Mouse (Mus musculus): ENCODE measurements around the gene Gdf3. TPM values are rescaled to one million over a fixed set of nuclear protein-coding genes. Genes with fewer than 3 reads are reported as not detected.

Gdf3 gene
- polyA plus RNA-seq, 1 experiment = 0.21 TPM

DNA sequence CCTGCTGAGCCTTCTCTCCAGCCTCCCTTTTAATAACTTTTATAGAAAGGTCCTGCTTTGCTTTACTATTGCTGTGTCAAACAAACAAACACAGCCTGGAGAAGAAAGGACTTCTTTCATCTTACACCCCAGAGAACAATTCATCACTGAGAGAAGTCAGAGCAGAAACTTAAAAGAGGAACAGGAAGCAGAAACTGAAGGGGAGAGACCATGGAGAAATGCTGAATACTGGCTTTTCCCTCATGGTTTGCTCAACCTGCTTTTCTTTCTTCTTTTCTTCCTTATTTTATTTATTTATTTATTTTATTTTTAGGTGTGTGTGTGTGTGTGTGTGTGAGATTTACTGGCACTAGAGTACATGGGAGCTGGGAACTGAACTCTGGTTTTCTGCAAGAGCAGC lies 5.6 kb downstream of the Gdf3 start:
- H3K4me1 ChIP-seq (ENCODE audit: control insufficient read depth, insufficient read depth, low read length) = no peaks in the 10 kb centered on the region
- TF ChIP-seq POLR2A (IDR thresholded peaks at IDR 0.05; ENCODE audit: borderline replicate concordance, insufficient read depth, low read length) (no peak), CTCF (IDR thresholded peaks at IDR 0.05; ENCODE audit: borderline replicate concordance, insufficient read depth, low read depth, low read length) (no peak)
- H3K27ac ChIP-seq (ENCODE audit: insufficient read depth, low read length) = no peak overlapping the region
- no peak overlapping the region for H3K4me3 ChIP-seq (replicated peaks; ENCODE audit: insufficient read depth, low read depth, low read length)
- no peaks in the 10 kb centered on the region for H3K27me3 ChIP-seq (ENCODE audit: control insufficient read depth, insufficient read depth, low read length)
- DNase-seq = no peak

DNA sequence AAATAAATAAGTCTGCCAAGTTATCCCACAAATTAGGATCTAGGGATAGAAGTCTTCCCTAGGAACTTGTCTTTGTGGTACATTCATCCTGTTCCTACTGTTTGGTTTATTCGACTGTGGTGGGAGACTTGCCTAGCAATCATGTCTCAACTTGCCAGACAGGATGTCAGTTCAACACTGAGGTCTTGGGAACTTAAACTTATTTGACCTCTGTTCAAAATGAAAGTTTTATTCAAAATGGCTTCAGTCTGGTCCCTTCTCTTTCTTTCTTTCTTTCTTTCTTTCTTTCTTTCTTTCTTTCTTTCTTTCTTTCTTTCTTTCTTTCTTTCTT lies 6.9 kb downstream of the Gdf3 start:
- Histone ChIP-seq H3K4me3 (replicated peaks; ENCODE audit: insufficient read depth, low read depth, low read length) (no peak overlapping the region), H3K4me1 (ENCODE audit: control insufficient read depth, insufficient read depth, low read length) (no peaks in the 10 kb centered on the region), H3K27ac (ENCODE audit: insufficient read depth, low read length) (no peak overlapping the region), H3K27me3 (ENCODE audit: control insufficient read depth, insufficient read depth, low read length) (no peaks in the 10 kb centered on the region)
- 14% methylated on average over 1 of the region's 1 CpGs for WGBS
- no peak for TF ChIP-seq POLR2A (IDR thresholded peaks at IDR 0.05; ENCODE audit: borderline replicate concordance, insufficient read depth, low read length)
- TF ChIP-seq CTCF (IDR thresholded peaks at IDR 0.05; ENCODE audit: borderline replicate concordance, insufficient read depth, low read depth, low read length) = no peak
- no peak for DNase-seq

DNA sequence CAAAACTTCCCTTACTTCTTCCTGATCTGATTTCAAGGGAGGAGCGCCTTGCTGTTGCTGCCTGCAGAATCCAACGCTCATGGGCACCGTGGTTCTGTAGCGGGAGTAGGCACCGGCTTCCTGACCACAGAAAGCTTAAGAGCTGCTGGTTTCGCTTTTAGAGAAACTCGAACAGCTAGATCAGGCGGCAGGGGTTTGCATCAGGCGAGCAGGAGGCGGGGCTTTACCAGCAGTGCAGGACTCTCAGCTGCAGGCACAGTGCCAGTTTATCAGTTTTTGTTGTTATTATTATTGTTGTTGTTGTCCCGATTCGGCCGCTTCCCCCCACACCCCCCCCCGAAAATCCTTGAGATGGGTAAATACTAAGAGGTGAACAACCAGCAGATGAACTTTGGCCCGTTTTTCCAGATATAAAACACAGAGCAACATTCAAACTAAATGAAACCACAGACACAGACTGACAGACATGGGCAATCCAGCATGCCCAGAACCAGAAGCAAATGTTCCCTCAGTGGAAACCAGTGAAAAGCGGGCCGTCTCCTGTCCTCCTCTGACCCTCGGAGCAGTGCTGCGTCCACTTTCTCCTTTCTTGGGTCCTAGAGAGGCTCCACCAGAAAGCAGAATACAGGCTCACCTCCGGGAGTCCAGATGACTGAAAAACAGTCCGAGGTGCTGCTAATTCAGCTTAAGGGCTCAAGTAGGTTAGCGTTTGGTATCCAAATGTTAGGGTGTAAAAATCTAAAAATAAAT lies 7.5 kb downstream of the Gdf3 start, which contains the start of gene Apobec1:
Gene Apobec1 (minus strand): TSS at position 203 of the 750 bp plus-strand sequence.
- no peak for TF ChIP-seq POLR2A (IDR thresholded peaks at IDR 0.05; ENCODE audit: borderline replicate concordance, insufficient read depth, low read length)
- 3% methylated on average over 22 of the region's 22 CpGs for WGBS
- peak; percentile 13 to 22 for DNase-seq
- no peaks in the 10 kb centered on the region for H3K27me3 ChIP-seq (ENCODE audit: control insufficient read depth, insufficient read depth, low read length)
- H3K4me3 ChIP-seq (replicated peaks; ENCODE audit: insufficient read depth, low read depth, low read length) = peak within 1 kb of the TSS; percentile 50
- no peaks in the 10 kb centered on the region for H3K4me1 ChIP-seq (ENCODE audit: control insufficient read depth, insufficient read depth, low read length)
- no peak within 1 kb of the TSS for H3K27ac ChIP-seq (ENCODE audit: insufficient read depth, low read length)

DNA sequence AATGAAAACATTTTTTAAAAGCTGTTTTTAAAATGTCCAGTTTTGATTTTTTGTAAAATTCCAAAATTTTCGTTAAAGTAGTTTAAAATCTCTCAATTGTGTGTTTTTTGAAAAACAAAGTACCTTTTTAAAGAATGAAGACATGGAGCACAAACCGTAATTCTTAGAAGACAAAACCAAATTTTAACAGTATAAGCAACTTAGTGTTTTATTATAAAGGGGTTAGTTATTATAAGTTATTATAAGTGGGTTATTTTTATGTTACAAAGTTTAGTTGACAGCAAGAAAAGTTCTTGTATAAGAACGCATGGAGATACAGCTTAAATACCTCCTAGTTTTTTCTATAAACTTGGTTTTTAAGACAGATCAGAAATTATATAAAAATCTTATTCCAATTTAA lies 8.3 kb downstream of the Gdf3 start:
- Histone ChIP-seq H3K4me1 (ENCODE audit: control insufficient read depth, insufficient read depth, low read length) (no peaks in the 10 kb centered on the region), H3K4me3 (replicated peaks; ENCODE audit: insufficient read depth, low read depth, low read length) (no peak overlapping the region), H3K27me3 (ENCODE audit: control insufficient read depth, insufficient read depth, low read length) (no peaks in the 10 kb centered on the region), H3K27ac (ENCODE audit: insufficient read depth, low read length) (no peak overlapping the region)
- WGBS = 84% methylated on average over 3 of the region's 3 CpGs
- TF ChIP-seq CTCF (IDR thresholded peaks at IDR 0.05; ENCODE audit: borderline replicate concordance, insufficient read depth, low read depth, low read length) (no peak), POLR2A (IDR thresholded peaks at IDR 0.05; ENCODE audit: borderline replicate concordance, insufficient read depth, low read length) (no peak)
- no peak for DNase-seq

DNA sequence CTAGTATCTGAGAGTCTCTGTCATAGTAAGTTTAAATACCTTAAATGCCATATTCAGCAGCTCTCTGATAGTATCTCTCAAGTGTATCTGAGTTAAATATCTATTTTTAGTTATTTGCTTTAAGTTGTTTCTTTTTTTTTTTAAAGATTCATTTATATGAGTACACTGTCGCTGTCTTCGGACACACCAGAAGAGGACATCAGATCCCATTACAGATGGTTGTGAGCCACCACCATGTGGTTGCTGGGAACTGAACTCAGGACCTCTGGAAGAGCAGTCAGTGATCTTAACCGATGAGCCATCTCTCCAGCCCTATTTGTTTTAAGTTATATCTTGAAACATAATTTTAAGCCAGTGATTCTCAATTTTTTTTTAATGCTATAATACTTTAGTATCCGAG lies 8.9 kb downstream of the Gdf3 start:
- no peak overlapping the region for H3K4me3 ChIP-seq (replicated peaks; ENCODE audit: insufficient read depth, low read depth, low read length)

DNA sequence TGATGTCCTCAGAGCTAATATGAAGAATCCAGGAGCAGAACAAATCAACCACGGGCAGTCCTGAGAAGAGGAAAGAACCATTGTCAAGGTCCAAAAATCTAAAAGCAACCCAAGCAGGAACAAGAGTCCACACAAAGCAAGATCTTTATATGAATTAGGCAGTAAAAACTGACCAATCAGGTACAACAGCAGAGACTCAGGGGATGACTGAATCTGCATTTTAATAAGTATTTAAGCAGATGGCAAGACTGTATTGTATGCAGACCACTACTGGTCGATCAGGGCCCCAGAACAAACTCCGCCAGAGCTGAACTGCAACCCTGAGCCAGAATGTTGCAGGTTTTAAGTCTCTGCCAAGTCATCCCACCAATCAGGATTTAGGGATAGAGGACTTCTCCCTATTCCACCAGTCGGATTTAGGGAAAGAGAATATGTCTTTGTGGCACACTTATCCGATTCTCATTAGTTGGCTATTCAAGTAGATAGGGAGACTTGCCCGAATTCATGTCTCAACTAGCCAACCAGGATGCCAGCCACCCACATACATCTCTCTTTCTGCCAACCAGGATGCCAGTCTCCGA lies 9.7 kb downstream of the Gdf3 start:
- H3K4me1 ChIP-seq (ENCODE audit: control insufficient read depth, insufficient read depth, low read length) = no peaks in the 10 kb centered on the region
- no peaks in the 10 kb centered on the region for H3K27me3 ChIP-seq (ENCODE audit: control insufficient read depth, insufficient read depth, low read length)
- DNase-seq = no peak
- no peak overlapping the region for H3K27ac ChIP-seq (ENCODE audit: insufficient read depth, low read length)
- H3K4me3 ChIP-seq (replicated peaks; ENCODE audit: insufficient read depth, low read depth, low read length) = no peak overlapping the region
- TF ChIP-seq POLR2A (IDR thresholded peaks at IDR 0.05; ENCODE audit: borderline replicate concordance, insufficient read depth, low read length) = no peak
- TF ChIP-seq CTCF (IDR thresholded peaks at IDR 0.05; ENCODE audit: borderline replicate concordance, insufficient read depth, low read depth, low read length) = no peak
- WGBS = 48% methylated on average over 7 of the region's 7 CpGs

More for the DNA sequence above, 8.9 kb downstream of the Gdf3 start:
- DNase-seq = no peak
- Histone ChIP-seq H3K27ac (ENCODE audit: insufficient read depth, low read length) (no peak overlapping the region), H3K4me1 (ENCODE audit: control insufficient read depth, insufficient read depth, low read length) (no peaks in the 10 kb centered on the region), H3K27me3 (ENCODE audit: control insufficient read depth, insufficient read depth, low read length) (no peaks in the 10 kb centered on the region)
- WGBS = 90% methylated on average over 4 of the region's 4 CpGs
- TF ChIP-seq CTCF (IDR thresholded peaks at IDR 0.05; ENCODE audit: borderline replicate concordance, insufficient read depth, low read depth, low read length) = no peak
- no peak for TF ChIP-seq POLR2A (IDR thresholded peaks at IDR 0.05; ENCODE audit: borderline replicate concordance, insufficient read depth, low read length)

DNA sequence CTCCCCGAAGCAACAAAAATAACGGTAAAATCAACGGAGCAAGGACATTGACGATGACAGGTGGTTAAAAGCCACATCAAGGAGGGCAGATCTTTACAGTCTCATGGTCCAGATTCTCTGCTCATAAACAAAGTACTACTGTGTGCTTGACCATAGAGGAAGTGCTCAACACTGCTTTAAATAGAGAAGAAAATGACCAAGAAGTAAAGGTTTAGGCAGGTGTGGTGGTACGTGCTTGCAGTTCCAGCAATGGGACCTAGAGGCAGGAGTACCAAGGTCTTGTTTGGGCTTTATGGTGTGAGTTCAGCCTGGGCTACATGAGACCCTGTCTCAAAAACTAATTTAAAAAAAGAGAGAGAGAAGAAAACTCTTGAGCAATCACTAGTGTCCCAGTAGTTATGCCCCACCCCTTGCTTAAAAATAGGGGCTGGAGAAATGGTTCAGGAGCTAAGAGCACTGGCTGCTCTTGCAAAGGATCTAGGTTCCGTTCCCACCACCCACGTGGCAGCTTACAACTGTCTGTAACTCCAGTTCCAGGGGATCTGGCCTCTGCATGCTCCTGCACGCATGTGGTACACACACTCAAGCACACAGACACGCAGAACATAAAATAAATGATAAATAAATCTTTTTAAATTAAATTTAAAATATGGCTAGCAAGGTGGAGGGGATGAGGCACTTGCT lies 10.7 kb downstream of the Gdf3 start:
- no peak overlapping the region for H3K27ac ChIP-seq (ENCODE audit: insufficient read depth, low read length)
- no peak for TF ChIP-seq POLR2A (IDR thresholded peaks at IDR 0.05; ENCODE audit: borderline replicate concordance, insufficient read depth, low read length)
- no peak for TF ChIP-seq CTCF (IDR thresholded peaks at IDR 0.05; ENCODE audit: borderline replicate concordance, insufficient read depth, low read depth, low read length)
- no peaks in the 10 kb centered on the region for H3K4me1 ChIP-seq (ENCODE audit: control insufficient read depth, insufficient read depth, low read length)
- DNase-seq = no peak
- WGBS = 87% methylated on average over 9 of the region's 9 CpGs
- H3K27me3 ChIP-seq (ENCODE audit: control insufficient read depth, insufficient read depth, low read length) = no peaks in the 10 kb centered on the region
- H3K4me3 ChIP-seq (replicated peaks; ENCODE audit: insufficient read depth, low read depth, low read length) = no peak overlapping the region

DNA sequence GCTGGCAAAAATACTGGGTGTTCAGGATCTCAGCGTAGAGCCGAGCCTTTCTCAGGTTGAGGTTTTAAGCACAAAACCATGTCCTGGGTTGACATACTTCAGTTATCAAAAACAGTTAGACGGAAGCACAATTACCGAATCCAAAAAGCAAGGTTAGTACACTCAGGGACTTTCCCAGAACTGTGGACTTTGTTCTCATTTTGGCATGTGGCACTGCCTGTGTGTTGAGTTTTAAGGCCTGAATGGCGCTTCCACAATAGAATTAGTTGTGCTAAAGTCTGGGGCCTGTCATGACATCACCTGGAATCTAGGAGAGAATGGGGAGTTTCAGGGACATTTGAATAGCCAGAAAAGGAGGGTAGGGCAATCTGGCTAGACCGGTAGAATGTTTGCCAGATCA lies 11.5 kb downstream of the Gdf3 start:
- Histone ChIP-seq H3K27me3 (ENCODE audit: control insufficient read depth, insufficient read depth, low read length) (no peaks in the 10 kb centered on the region), H3K4me3 (replicated peaks; ENCODE audit: insufficient read depth, low read depth, low read length) (no peak overlapping the region), H3K27ac (ENCODE audit: insufficient read depth, low read length) (no peak overlapping the region), H3K4me1 (ENCODE audit: control insufficient read depth, insufficient read depth, low read length) (no peaks in the 10 kb centered on the region)
- no peak for DNase-seq
- TF ChIP-seq CTCF (IDR thresholded peaks at IDR 0.05; ENCODE audit: borderline replicate concordance, insufficient read depth, low read depth, low read length) = no peak
- TF ChIP-seq POLR2A (IDR thresholded peaks at IDR 0.05; ENCODE audit: borderline replicate concordance, insufficient read depth, low read length) = no peak
- WGBS = 63% methylated on average over 6 of the region's 6 CpGs
